Mouse (Mus musculus) bone marrow macrophage, adult 2 months (primary cell): ENCODE data around the gene Cacna2d3.

Experiments
- CTCF ChIP-seq: IDR thresholded peaks from 2 replicates; pipeline ENCODE4 v1.5.1; 2012; ENCODE audit warnings: low read depth, mild to moderate bottlenecking, low read length, moderate library complexity
- POLR2A ChIP-seq: IDR thresholded peaks from 2 replicates; pipeline ENCODE4 v1.6.1; 2012; ENCODE audit warnings: mild to moderate bottlenecking, low read depth, low read length, borderline replicate concordance

DNA sequence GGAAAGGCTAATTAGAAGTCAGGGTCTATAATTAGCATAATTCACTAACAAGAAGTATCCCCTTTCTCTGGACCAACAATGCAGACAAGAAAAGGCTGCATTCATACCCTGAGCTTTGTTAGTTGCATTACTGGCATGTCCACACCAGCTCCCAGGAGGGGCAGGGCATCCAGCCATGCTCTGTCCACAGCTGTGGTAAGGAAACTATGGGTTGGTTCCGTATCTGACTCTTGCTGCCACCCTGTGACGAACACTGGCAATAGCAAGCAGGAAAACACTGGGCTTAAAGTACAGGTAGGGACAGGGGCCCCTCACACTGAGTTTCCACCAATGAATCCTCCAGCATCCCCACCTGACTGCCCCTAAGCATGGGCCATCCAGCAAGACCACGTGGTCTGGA is 25.5 kb downstream of the Cacna2d3 start:
- no peak for TF ChIP-seq CTCF
- no peak for TF ChIP-seq POLR2A
